Mouse (Mus musculus) monocyte, adult 2 months (primary cell): ENCODE data around the gene Tmem168.

Experiments
- DNase-seq, 2 experiments: peaks; one replicate each; pipeline ENCODE4 v3.0.0; 2022; ENCODE audit warnings: low spot score in 2 of 2, low read depth in 1 of 2

Gene Tmem168

DNA sequence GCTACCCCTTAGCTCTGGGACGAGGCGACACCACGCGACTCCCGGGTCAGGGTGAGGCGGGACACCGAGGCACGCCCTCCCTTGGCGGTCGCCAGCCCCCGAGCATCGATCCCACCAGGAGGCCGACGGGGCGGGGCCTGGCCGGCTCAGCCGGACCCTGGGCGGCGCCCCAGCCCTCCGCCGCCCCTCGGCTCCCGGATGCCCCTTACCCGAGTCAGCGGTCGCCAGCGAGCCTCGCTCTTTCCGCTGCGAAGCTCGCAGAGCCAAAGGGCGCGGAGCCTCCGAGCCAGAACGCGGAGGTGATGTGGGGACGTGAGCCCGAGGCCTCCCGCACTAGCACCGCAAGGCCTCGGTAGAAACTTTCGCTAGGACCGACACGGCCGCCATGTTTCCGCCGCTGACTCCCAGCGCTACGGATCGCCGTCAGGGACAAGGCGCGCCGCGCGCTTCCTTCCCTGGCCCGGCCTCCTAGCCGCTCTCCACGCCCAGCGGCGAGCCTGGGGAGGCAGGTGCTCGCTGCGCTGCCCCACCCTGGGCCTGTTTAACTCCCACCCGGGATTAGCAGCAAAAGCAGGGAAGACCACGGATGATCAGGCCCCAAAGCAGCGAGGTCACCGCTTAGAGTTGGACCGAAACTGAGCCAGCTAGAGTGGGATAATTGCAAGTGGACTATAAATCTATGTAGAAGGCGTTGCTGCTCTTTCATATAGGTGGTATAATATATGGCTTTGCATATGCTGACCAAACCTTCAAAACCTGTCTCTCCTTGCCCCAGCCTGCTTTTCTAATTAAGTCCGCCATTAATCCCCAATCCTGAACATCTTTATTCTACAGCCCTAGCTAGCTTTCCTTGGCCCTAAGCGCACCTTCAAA lies at the start of gene Tmem168:
Tmem168 (minus strand) TSS at position 480 of the 873 bp plus-strand sequence.
- peak; percentile 69 to 81 for DNase-seq

DNA sequence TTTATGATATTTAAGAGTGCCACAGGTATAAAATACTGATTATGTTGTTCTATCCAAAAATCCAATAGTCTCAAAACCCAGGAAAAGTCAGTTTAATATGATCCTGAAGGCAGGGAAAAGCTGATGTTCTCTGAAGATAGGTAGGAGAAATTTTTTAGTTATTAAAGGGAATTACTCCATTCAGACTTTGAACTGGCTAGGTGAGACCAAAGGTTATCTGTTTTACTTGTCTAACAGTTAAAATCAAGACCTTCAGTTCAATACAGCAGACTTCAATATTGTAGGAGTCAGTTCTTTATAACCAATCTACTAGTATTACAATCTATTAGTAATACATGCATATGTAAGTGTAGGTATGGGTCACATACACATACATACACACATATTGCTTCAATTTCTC lies 46.2 kb upstream of the Tmem168 start:
- no peak for DNase-seq

DNA sequence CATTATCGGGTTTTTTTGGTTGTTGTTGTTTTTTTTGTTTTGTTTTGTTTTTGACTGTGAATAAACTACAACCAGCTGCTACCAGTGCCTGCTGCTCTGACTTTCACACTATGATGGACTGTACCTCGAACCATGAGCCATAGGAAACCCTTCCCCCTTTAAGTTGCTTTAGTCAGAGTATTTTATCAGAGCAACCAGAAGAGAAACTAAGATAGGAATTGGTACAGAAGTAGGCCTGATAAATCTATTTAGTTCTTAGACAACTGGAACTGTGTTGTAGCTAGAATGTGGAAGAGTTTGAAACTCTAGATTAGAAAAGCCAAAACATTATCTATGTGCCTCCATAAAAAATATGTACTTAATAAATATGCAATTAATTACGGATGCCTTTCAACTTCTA lies 44.4 kb upstream of the Tmem168 start:
- DNase-seq: no peak

DNA sequence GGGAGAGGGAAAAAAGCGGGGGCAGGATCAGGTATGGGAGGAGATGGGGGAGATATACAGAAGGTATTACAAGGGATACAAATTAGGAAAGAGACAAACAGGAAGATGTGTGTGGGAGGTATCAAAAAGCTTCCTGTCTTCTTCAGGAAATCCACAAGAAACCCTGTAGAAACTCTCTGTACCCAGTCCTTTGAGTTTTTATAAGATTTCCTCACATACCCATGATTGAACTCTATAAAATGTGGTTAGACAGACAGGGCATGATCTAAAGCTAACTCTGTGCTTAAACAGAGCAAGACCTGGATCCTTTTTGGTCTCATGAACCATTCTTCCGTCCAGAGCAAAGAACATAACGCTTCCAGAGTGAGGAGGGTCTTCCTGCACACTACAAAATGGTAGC lies 43.0 kb upstream of the Tmem168 start:
- DNase-seq: no peak

DNA sequence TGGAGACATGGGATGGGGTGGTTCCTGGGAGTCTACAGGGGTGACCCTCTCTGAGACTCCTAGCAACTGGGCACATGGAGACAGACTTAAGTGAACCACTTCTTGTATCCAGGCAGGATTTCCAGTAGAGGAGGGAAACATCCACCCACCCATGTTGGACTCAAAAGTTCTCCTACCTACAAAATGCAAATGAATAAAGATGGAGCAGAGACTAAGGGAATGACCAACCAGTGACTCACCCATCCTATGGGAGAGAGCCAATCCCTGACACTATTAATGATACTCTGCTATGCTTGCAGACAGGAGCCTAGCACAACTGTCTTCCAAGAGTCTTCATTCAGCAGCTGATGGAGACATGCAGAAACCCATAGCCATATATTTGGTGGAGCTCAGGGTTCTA lies 40.4 kb upstream of the Tmem168 start:
- DNase-seq: no peak

DNA sequence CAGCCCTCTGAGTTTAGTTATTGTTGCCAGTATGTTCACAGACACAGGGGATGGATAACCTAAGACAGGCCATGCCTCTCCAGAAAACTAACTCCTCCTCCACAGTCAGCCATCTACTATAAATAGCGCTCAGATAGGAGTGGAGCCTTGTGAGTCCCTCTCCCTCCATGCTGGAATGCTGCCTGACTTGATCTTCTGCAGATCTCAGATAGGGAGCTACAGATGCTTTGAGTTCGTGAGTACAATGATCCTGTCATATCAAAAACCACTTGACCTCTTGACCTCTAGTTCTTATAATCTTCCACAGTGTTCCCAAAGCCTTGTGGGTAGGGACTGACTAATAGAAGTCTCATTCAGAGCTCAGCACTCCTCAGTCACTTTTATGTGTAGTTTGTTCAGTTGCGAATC lies 28.7 kb upstream of the Tmem168 start:
- DNase-seq: no peak

DNA sequence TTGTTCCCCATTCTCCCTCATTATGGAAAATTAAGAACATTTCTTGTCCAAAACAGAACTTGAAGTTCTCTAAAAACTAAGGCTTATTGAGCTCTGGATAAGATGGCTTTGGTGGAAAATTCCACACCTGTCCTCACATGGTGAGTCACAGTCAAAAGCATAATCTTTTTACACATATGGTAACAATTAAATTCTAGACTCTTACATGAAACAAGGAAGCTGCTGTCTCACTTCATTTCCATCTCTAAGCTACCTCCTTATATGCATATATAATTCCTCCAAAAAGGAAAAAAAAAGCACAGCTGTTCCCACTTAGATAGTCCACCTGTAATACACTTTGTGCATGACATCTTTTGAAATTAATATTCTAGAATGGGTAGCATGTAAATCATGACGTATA lies 24.7 kb upstream of the Tmem168 start:
- no peak for DNase-seq

DNA sequence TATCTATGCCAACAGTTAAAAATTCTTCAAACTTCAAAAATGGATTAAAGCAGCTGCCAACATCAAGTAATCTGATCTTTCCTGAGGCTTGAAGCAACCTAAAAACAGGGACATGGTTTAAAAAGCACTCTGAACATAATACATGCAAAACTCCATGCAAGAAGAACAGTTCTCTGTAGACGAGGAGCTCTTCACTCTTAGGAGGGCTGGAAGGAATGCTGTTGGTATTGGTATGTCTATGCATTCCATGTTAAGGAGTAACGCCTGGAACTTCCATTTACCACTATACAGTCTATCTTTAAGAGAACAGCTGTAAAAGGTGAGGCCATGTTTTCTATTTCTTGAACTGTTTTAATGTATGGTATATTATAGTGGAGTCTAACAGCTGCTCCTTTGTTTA lies 22.7 kb upstream of the Tmem168 start:
- DNase-seq: no peak

DNA sequence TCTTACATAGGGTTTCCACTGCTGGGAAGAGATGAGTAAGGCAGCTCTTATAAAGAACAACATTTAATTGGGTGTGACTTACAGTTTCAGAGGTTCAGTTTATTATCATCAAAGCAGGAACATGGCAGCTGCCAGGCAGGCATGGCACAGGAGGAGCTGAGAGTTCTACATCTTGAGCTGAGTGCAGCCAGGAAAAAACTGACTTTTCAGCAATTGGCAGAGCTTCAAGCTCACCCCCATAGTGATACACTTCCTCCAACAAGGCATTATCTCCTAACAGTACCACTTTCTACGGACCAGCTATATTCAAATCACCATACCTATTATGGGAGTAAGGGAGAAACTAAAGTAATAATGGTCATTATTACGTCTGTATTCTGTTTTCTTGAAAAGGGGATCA lies 11.7 kb upstream of the Tmem168 start:
- no peak for DNase-seq

DNA sequence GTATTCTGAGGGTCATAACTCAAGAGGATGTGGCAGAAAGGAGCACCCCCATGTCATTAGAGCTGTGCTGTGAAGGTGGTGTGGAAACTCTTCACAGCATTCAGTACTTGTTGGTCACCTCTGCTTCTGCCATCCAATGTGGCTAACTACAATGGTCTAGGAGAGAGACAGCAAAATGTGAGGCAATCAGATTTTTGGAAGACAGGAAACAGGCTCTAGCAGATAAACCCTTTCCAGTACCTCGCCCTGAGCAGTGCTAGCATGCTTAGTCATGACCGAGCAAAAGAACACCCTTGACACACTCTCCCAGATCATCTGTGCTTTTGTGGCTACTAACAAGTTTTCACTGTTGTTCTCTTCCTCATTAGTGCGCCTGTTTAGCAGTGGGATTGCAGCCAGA lies 9.2 kb upstream of the Tmem168 start:
- DNase-seq: no peak

DNA sequence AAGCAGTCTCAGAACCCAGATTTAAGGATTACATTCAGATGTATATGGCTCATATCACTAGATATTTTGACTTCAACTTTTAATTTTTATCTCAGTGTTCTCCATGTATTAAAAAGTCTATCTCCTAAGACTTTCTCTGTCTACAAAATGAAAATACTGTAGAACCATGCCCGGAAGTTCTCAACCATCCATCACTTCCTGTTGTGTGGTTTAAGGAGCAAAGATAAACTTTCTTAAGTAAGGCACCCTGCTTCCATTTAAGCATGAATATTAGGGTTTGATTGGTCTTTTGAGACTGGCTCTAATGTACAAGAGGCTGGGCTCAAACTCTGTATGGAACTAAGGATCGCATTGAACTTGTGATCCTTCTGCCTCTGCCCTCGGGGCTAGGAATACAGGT lies 6.7 kb upstream of the Tmem168 start:
- no peak for DNase-seq

DNA sequence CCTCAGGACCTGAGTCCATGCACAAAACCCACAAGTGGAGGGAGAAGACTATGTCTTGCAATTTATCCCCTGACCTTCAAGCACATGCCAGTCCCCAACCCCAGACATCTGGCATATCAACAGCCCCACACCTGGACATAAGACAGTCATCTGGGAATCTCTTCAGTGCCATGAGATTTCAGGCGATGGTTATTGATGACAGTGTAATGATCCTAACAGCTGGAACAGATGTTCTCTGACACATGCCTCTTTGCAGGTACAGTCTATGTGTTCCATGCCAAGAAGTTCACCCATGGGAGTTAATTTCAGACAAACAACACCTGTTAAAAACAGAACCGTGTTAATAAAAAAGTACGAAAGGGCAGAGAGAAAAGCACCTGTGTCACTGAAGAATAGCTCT lies 5.8 kb upstream of the Tmem168 start:
- DNase-seq: no peak

DNA sequence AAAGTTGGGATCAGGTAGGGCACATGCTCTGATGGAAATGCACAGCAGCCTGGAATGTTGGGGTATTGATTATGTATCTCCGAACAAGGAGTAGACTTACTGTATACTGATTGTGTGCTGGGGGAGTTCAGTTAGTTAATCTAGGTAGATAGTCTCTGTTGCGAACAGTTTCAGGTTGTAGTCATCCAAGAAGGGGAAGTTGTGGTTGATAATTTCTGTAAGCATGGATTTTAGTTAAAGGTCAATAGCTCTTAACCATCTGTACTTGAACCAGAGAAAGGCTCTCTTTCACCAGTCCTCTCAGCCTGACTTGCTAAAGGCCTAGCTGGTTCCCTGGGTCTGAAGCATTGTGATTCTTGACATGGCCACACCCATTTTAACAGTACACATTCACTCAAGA lies 3.0 kb upstream of the Tmem168 start:
- no peak for DNase-seq

DNA sequence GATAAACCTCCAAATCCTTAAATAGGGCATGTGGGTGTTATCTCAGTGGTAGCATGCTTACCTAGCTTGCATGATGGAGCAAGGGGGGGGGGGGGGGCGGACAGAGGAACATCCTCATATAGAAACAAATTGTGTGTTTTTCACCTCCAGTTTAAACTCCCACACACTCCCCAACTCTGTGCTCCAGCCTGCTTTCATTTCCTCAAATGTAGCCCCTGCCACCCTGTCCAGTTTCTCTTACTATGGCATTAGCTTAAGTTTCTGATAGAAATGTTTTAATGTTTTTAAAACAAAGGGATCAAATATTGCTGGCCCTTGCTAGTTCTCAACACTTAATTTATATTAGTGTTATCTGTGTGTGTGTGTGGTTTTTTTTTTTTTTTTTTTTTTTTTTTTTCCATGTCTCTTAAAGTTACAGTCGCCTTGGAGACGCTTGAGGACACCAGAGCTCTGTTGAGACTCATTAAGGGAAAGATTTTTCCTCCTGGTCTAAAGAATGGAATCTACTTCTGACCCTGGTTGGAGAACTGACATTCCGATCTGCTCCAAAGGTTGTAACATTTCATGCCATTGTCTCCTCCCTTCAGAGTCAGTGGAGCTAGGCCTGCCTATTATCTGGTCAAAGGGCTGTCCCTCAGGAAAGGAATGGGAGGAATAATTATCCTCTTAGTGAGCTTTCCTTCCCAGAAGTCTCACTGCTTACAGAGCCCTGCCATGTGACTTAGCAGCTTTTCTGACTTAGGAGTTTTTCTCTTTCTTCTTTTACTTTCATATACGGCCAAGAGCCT lies 1.6 kb upstream of the Tmem168 start:
- DNase-seq: no peak

DNA sequence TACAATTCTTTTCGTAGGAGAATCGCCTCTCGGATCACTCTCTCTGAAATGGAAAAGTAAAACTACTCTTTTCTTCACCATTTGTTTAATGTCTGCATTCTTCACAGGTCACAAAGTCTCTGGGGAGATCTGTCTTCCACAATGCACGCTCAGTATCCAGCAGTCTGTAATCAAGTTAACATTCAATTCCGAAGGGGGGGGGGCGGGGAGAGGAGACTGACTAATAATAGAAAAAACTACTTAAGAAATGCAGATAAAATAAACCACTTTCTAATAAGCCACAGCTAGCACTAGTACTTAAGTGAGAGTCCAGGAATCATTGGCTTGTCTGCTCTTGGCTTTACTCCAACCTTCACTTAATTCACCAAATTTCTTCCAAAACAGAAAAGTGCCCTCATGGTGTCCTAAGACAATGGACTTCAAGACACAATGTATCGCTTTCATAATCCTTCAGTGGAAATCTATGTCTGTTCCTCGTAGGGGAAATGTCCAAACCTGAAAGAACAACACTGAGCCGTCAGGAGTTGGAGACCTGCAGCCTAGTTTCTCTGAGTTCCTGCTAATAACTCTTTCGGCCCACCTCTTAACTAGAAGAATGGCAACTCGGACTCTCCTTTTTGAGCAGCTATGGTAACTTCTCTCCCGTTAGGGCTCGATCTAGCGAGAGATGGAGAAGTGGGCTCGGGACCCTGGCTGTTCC lies 829 bp downstream of the Tmem168 start:
- DNase-seq: peak in 1 of 2 experiments; percentile 13

DNA sequence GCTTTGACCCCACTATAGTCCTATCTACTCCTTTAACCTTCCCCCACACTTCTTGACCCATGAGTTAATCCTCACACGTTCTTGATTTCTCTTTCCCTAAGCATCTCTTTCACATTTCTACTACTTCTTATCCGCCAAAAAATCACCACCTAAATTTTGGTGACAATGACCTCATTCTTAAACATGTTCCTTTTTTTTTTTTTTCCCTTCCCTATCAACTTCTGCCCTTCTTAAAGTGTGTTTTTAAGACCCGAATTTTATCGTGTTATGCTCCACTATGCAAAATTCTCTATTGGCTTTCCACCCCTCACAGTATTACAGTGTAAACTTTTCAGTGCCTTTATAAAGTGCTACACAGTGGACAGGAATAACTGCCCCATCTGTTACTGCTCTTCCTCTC lies 1.5 kb downstream of the Tmem168 start:
- DNase-seq: no peak

DNA sequence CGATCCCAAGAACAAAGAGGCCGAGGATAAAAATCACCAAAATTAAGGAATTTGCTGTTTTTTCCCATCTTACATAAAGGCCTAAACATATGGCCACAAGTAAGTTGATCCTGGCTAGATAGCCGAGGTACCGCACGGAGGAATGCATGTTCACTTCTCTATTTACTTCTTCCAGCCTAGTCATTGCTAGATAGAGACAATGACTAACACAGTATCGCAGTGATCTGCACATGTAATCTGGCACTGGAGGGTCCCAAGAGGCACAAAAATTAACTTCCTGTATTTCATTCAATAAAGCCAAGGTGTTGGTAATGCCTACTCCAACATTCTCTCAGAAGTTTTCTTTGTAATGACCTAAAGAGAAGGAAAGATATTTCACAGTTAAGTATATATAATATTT lies 4.8 kb downstream of the Tmem168 start:
- no peak for DNase-seq

DNA sequence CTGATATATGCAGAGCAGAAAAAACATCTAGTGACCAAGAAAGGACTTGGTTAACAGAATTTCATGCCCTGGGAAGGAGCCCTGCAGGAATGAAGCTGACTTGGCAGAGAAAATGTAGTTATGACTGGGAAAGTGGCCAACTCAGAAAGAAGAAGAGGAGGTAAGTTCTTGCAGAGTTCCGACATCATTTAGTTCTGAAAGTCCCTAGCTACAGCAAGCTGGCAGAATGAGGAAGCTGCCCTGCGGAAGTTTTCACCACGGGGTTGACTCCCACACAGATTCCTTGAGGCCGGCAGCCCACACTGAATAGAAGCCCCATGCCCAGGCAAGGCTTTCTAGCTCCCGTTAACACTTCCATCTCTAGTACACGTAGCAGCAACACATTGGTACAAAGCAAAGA lies 6.3 kb downstream of the Tmem168 start:
- peak; percentile 31 to 68 for DNase-seq

DNA sequence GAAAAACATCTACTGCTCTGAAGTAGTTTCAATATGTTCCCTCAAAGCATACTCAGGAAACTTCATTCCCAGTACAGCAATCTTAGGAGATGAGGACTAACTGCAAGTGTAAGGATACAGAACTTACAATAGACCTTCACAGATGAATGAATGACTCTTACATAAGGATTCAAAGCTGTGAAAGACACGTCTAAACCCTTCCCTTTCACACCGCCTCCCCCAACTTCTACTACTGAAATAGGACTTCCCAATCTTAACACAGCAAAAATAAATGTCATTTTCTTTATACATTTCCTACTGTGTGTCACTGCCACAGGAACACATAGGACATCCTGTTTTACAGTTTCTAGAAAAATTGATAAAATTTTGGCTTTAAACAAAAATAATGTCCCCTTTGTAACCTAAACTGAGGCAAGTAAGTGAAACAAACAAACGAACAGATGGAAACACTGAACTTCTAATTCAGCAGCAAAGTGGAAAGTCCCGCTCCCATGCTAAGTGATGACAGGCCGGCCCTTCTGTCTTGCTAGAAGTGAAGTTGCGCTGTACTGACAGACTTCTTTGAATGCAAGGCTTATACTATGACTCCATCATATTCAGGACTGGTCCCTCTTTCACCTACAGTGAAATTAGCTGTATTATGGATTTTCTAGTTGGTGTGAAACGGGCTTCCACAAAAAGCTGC lies 9.5 kb downstream of the Tmem168 start:
- no peak for DNase-seq

DNA sequence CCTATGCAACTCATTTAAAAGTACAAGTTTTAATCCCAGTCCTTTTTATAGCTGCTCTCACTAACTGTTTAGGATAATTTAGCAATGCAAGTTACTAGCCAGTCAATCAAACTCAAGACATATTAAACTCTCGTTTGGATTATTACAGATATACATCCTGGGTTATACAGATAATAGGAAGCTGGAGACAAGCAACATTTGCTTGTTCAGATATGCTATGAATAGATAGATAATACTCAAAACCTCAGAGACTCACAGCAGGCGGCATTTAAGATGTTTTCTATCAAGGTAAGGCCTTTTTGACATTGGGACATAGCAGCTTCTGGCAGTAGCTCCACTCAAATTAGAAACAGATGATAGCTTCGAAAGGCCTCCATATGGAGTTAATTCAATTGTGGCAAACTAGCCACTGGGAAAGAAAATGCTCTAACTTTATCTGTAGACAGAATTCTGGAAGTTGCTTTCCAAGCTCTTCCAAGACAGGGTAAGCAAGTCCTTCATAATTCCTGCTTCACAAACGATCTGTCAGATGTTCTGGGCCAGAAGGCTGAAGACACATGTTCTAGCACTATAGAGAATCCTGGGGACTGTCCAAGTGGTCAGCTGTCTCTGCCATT lies 15.1 kb downstream of the Tmem168 start:
- DNase-seq: no peak

DNA sequence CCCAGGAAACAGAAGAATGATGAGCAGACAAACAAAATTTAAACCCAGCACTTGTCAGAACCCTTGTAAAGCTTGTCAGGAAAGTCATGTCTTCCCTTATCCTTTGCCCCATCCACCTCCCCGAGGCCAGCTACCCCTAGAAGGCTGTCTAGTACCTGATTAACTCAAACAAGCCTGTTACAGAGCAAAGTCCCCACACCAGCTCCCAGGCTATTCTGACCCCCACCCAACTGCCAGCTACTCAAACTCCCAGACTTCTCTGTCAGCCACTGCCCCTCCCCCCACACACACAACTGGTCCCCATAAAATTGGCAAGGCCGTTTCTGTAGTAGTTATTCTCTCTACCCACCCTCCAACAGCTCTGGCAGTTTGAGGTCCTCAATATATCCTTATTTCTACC lies 21.3 kb downstream of the Tmem168 start:
- no peak for DNase-seq
